Mouse (Mus musculus): Measurements from ENCODE around the gene D630045J12Rik. TPM values are rescaled to one million over a fixed set of nuclear protein-coding genes. Genes with fewer than 3 reads are reported as not detected.

Gene D630045J12Rik
- polyA plus RNA-seq, 1 experiment from 2014 or later = 3.5 TPM

DNA sequence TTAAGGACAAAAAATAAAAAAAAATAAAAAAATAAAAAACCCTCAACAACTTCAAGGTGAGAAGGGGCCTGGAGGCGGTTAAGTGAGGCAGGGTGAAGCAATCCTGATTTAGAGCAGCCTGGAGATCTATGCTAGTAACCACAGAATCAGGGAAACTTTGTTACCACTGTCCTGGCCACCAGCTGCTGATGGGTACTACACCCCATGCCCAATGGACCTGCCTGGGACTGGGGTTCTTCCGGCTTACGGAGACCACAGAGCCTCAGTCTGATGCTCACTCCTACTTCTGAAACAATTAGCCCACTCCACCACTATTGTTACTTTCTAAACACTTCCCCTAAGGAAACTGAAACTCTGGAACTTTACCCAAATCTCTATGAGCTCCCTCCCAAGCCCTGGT, 9.0 kb downstream of the D630045J12Rik start:
- no peaks in the 10 kb centered on the region for H3K36me3 ChIP-seq (ENCODE audit: insufficient read depth, low read length)
- H3K4me1 ChIP-seq (replicated peaks; ENCODE audit: insufficient read depth, low read length) = peaks cover 9% of the 10 kb centered on the region
- 65% methylated on average over 3 of the region's 3 CpGs for WGBS
- no peak overlapping the region for H3K4me3 ChIP-seq (replicated peaks; ENCODE audit: low read depth, low read length)
- H3K27me3 ChIP-seq (ENCODE audit: insufficient read depth, low read length) = no peaks in the 10 kb centered on the region
- no peak for ATAC-seq (replicated peaks; ENCODE audit: low FRiP score, low read depth)
- H3K27ac ChIP-seq = no peak overlapping the region
- no peaks in the 10 kb centered on the region for H3K9me3 ChIP-seq (replicated peaks; ENCODE audit: low read length)
- no peak for TF ChIP-seq CTCF (IDR thresholded peaks at IDR 0.05; ENCODE audit: low read depth)
- H3K9ac ChIP-seq (ENCODE audit: low read depth, low read length) = no peak overlapping the region
- no peak for DNase-seq (ENCODE audit: low spot score)
- H3K4me2 ChIP-seq (ENCODE audit: low read length) = no peak overlapping the region

DNA sequence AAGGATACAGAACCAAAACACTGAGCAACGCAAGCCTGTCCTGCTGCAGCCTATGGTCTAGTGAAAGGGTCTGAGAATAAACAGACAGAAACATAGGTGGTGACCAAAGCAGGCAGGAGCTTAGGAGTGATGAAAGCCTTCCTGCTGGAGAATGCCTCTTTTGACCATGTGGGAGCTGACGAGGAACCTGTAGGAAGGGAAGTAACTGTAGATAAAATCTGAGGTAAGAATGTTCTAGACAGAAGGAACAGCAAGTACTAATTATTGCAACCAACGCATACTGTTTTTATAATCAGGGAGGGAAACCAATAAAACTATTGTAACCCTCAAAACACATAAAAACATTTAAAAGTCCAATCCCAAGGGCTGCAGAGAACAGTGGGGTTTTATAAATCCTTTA, 9.6 kb downstream of the D630045J12Rik start:
- H3K36me3 ChIP-seq (ENCODE audit: insufficient read depth, low read length) = no peaks in the 10 kb centered on the region
- WGBS = 54% methylated on average over 3 of the region's 3 CpGs
- no peak overlapping the region for H3K9ac ChIP-seq (ENCODE audit: low read depth, low read length)
- no peak for TF ChIP-seq CTCF (IDR thresholded peaks at IDR 0.05; ENCODE audit: low read depth)
- ATAC-seq (replicated peaks; ENCODE audit: low FRiP score, low read depth) (no peak), DNase-seq (ENCODE audit: low spot score) (no peak)
- H3K9me3 ChIP-seq (replicated peaks; ENCODE audit: low read length) = no peaks in the 10 kb centered on the region
- H3K4me3 ChIP-seq (replicated peaks; ENCODE audit: low read depth, low read length) = no peak overlapping the region
- no peaks in the 10 kb centered on the region for H3K27me3 ChIP-seq (ENCODE audit: insufficient read depth, low read length)
- H3K27ac ChIP-seq = no peak overlapping the region
- peaks cover 9% of the 10 kb centered on the region for H3K4me1 ChIP-seq (replicated peaks; ENCODE audit: insufficient read depth, low read length)
- no peak overlapping the region for H3K4me2 ChIP-seq (ENCODE audit: low read length)

DNA sequence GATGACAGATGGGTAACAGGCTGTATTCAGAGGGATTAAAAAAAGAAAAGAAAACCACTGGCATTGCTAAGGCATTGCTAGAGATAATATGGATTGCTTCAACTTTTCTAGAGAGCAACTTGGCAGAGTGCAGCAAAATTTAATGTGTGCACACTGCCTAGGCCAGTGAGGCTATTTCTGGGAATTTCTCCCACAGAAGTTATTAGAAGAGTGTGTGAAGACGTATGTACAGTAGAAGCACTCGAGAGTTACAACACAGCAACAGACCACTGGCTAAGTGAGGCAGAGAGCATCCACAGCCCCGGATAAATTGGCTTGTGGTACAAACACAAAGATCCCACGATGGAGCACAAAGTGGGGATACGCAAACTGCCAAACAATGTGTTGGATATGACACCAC, 11.0 kb downstream of the D630045J12Rik start:
- no peak overlapping the region for H3K4me2 ChIP-seq (ENCODE audit: low read length)
- H3K36me3 ChIP-seq (ENCODE audit: insufficient read depth, low read length) = no peaks in the 10 kb centered on the region
- H3K4me1 ChIP-seq (replicated peaks; ENCODE audit: insufficient read depth, low read length) = peaks cover 9% of the 10 kb centered on the region
- no peak overlapping the region for H3K4me3 ChIP-seq (replicated peaks; ENCODE audit: low read depth, low read length)
- no peaks in the 10 kb centered on the region for H3K9me3 ChIP-seq (replicated peaks; ENCODE audit: low read length)
- DNase-seq (ENCODE audit: low spot score) = no peak
- peak overlapping the region; percentile 54; the same call in 1 of the 2 replicates for H3K27ac ChIP-seq
- no peaks in the 10 kb centered on the region for H3K27me3 ChIP-seq (ENCODE audit: insufficient read depth, low read length)
- no peak for TF ChIP-seq CTCF (IDR thresholded peaks at IDR 0.05; ENCODE audit: low read depth)
- peak overlapping the region; percentile 20; the same call in 1 of the 2 replicates for H3K9ac ChIP-seq (ENCODE audit: low read depth, low read length)
- WGBS = 66% methylated on average over 5 of the region's 5 CpGs
- ATAC-seq (replicated peaks; ENCODE audit: low FRiP score, low read depth) = no peak

DNA sequence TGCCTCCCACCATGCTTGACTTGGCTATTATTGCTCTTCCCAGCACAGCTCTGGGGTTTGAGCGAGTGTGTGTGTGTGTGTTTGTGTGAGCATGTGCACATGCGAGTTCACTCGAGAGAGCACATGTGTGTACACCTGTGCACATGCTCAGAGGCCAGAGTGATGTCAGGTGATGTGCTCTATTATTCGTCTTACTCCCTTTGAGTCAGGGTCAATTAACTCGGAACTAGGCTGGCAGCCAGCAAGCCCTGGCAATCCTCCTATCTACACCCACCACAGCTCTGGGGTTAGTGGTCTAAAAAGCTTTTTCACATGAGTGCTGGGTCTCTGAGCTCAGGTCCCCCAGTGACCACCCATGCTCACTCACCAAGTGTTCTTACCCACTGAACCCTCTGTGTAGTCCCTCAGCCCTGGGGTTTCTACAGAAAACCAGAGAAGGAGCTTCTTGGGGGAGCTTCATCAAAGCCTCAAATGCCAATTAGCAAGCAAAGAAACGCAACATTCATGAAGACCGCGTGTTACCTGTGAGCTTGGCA, 11.4 kb downstream of the D630045J12Rik start:
- peaks cover 9% of the 10 kb centered on the region for H3K4me1 ChIP-seq (replicated peaks; ENCODE audit: insufficient read depth, low read length)
- H3K36me3 ChIP-seq (ENCODE audit: insufficient read depth, low read length) = no peaks in the 10 kb centered on the region
- no peaks in the 10 kb centered on the region for H3K27me3 ChIP-seq (ENCODE audit: insufficient read depth, low read length)
- WGBS = 65% methylated on average over 8 of the region's 8 CpGs
- peak overlapping the region; percentile 54; the same call in 1 of the 2 replicates for H3K27ac ChIP-seq
- no peaks in the 10 kb centered on the region for H3K9me3 ChIP-seq (replicated peaks; ENCODE audit: low read length)
- H3K9ac ChIP-seq (ENCODE audit: low read depth, low read length) = peak overlapping the region; percentile 20; the same call in 1 of the 2 replicates
- no peak for TF ChIP-seq CTCF (IDR thresholded peaks at IDR 0.05; ENCODE audit: low read depth)
- no peak overlapping the region for H3K4me2 ChIP-seq (ENCODE audit: low read length)
- no peak for DNase-seq (ENCODE audit: low spot score)
- H3K4me3 ChIP-seq (replicated peaks; ENCODE audit: low read depth, low read length) = no peak overlapping the region
- ATAC-seq (replicated peaks; ENCODE audit: low FRiP score, low read depth) = peak; percentile 47

DNA sequence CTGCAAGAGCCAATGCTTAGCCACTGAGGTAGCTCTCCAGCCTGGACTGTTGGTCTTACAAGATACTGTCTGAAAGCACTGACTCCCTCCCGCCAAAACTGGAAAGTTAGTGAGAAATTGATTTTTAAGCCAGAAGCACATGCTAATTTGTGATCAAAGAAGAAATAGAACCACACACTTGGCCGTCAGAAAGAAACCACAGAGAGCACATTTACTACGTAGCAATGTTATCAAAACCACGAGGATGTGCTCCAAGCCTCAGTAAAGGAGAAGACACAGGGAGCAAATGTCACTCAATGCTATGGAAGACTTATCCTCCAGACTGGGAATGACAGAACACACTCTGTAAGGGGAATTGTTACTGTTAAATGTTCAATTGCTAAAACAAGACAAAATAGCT, 12.3 kb downstream of the D630045J12Rik start:
- no peaks in the 10 kb centered on the region for H3K27me3 ChIP-seq (ENCODE audit: insufficient read depth, low read length)
- peaks cover 9% of the 10 kb centered on the region for H3K4me1 ChIP-seq (replicated peaks; ENCODE audit: insufficient read depth, low read length)
- no peak overlapping the region for H3K4me2 ChIP-seq (ENCODE audit: low read length)
- 81% methylated on average over 4 of the region's 4 CpGs for WGBS
- ATAC-seq (replicated peaks; ENCODE audit: low FRiP score, low read depth) (no peak), DNase-seq (ENCODE audit: low spot score) (no peak)
- no peak overlapping the region for H3K9ac ChIP-seq (ENCODE audit: low read depth, low read length)
- TF ChIP-seq CTCF (IDR thresholded peaks at IDR 0.05; ENCODE audit: low read depth) = no peak
- no peak overlapping the region for H3K27ac ChIP-seq
- no peaks in the 10 kb centered on the region for H3K9me3 ChIP-seq (replicated peaks; ENCODE audit: low read length)
- no peak overlapping the region for H3K4me3 ChIP-seq (replicated peaks; ENCODE audit: low read depth, low read length)
- H3K36me3 ChIP-seq (ENCODE audit: insufficient read depth, low read length) = no peaks in the 10 kb centered on the region

DNA sequence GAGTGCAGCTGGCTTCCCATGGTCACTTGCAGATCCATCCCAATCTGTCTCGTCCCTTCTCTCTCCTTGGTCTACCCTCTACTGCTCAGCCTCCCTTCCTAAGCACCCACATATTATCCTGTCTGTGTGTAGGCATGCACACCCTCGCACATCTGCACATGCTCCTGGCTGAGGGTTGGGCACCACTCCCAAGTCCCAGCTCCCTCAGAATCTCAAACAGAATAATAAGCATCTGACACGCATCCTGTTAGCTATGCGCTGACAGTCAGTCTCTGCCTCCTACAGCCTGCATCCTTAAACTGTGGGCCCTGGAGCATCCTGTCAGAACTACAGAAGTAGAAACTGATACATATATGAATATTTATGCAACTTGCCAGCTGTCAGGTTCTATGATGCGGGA, 13.2 kb downstream of the D630045J12Rik start:
- WGBS = 86% methylated on average over 5 of the region's 5 CpGs
- Histone ChIP-seq H3K4me2 (ENCODE audit: low read length) (no peak overlapping the region), H3K4me3 (replicated peaks; ENCODE audit: low read depth, low read length) (no peak overlapping the region), H3K27ac (no peak overlapping the region), H3K27me3 (ENCODE audit: insufficient read depth, low read length) (no peaks in the 10 kb centered on the region), H3K9me3 (replicated peaks; ENCODE audit: low read length) (no peaks in the 10 kb centered on the region), H3K36me3 (ENCODE audit: insufficient read depth, low read length) (no peaks in the 10 kb centered on the region), H3K9ac (ENCODE audit: low read depth, low read length) (no peak overlapping the region), H3K4me1 (replicated peaks; ENCODE audit: insufficient read depth, low read length) (peaks cover 9% of the 10 kb centered on the region)
- TF ChIP-seq CTCF (IDR thresholded peaks at IDR 0.05; ENCODE audit: low read depth) = no peak
- DNase-seq (ENCODE audit: low spot score) (no peak), ATAC-seq (replicated peaks; ENCODE audit: low FRiP score, low read depth) (no peak)

DNA sequence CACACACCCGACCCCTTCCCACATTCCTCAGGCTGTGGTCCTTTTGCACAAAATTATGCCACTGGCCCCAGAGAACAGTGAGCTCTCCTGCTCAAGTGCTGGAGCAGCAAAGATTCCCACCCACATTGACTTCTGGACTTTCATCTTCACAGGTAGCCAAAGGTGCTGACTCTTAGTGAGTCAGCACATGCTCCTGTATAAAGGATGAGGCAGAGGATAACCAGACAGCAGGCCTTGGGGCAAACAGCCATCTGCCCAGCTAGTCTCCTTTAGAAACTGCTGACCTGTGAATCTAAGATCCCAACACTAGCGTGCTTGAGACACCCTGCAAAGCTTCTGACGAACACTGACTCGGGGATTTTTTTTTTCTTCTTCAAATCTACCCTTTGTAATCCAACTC, 15.4 kb downstream of the D630045J12Rik start:
- Histone ChIP-seq H3K36me3 (ENCODE audit: insufficient read depth, low read length) (no peaks in the 10 kb centered on the region), H3K4me3 (replicated peaks; ENCODE audit: low read depth, low read length) (no peak overlapping the region), H3K9ac (ENCODE audit: low read depth, low read length) (no peak overlapping the region), H3K27me3 (ENCODE audit: insufficient read depth, low read length) (no peaks in the 10 kb centered on the region), H3K4me2 (ENCODE audit: low read length) (no peak overlapping the region), H3K4me1 (replicated peaks; ENCODE audit: insufficient read depth, low read length) (peaks cover 9% of the 10 kb centered on the region), H3K27ac (no peak overlapping the region), H3K9me3 (replicated peaks; ENCODE audit: low read length) (no peaks in the 10 kb centered on the region)
- WGBS = 54% methylated on average over 4 of the region's 4 CpGs
- peak; percentile 71 for ATAC-seq (replicated peaks; ENCODE audit: low FRiP score, low read depth)
- TF ChIP-seq CTCF (IDR thresholded peaks at IDR 0.05; ENCODE audit: low read depth) = no peak
- no peak for DNase-seq (ENCODE audit: low spot score)

Data from kidney, postnatal 0 days (tissue).